Mouse (Mus musculus) erythroid progenitor cell, adult 5-6 weeks (primary cell): ENCODE measurements around the gene Phldb3. TPM values are rescaled to one million over a fixed set of nuclear protein-coding genes. Genes with fewer than 3 reads are reported as not detected.

Experiments
- ATAC-seq: replicated peaks from 2 replicates; pipeline ENCODE4 v1.8.0; 2016; ENCODE audit warnings: moderate number of reproducible peaks, mild to moderate bottlenecking, moderate TSS enrichment, inconsistent platforms; ENCODE audit not compliant: poor library complexity, low FRiP score, severe bottlenecking
- total RNA-seq, 2 experiments: library from RNA; stranded (forward) in 1 of 2; stranded (reverse) in 1 of 2; fragments of 150-400 nt in 1 of 2; fragments of 186-747, 209-891 nt in 1 of 2; gene quantifications; 2 replicates each; pipeline versions ENCODE4 v1.2.3 to v1.2.4; 2015 to 2017; ENCODE audit warnings: low replicate concordance in 2 of 2

Gene Phldb3
- total RNA-seq, 2 experiments from 2014 or later = 7.0 TPM; not detected in 1

DNA sequence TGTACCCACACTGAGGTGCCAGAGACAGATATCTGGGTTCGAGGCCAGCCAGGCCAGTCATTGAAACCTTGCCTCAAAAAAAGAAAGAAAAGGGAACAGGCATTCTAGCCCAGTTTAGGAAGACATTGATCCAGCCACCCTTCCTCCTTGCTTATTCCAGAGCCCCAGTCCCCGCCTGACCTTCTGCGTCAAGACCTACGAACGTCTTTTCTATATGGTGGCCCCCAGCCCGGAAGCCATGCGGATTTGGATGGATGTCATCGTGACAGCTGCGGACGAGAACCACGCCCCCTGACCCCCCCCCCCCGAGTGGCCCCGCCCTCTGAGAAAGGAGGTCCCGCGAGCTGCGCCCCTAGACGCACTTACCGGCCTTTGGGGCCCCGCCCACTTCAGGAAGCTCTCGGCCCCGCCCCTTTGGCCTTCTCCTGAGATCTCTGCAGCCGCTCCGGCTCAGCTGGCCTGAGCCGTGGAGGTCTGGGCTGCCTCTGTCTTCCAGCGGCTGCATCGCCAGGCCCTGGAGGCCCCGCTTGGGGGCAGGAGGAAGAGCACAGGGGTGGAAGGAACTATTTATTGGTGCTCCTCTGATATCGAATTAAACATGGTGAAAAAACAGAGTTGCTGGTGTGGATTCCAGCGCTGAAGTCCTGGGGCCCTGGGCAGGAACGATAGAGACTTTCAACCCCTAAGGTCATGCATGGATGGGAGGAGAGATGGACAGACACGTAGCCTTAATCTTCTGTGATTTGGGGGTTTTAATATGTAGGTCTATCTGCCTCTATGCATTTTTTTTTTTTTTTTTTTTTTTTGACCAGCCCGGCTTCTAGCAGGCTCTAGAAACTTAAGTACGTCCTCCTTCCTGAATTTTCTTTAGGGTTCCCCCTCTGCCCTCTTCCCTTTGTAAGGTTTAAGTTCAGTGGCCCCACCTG, 18.4 kb downstream of the Phldb3 start:
- ATAC-seq = peak; percentile 69

DNA sequence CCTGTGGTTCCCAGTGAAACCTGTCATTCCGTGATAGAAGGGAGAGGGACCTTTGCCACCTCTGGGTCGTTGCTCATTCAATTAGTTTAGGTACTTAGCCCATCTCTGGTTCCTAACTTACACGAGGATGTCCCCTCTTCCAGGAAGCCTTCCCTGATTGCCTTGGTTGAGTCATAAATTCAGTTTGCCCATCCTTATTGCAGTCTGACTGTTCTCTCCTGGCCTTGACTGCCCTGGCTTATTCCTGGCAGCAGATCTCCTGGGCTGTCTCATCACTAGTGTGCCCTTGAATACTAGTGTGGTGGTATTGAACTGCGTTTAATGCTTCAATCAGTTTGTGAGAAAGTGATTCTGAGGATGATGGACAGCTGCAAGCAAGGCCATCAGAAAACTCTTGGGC, 19.1 kb downstream of the Phldb3 start:
- ATAC-seq = no peak

DNA sequence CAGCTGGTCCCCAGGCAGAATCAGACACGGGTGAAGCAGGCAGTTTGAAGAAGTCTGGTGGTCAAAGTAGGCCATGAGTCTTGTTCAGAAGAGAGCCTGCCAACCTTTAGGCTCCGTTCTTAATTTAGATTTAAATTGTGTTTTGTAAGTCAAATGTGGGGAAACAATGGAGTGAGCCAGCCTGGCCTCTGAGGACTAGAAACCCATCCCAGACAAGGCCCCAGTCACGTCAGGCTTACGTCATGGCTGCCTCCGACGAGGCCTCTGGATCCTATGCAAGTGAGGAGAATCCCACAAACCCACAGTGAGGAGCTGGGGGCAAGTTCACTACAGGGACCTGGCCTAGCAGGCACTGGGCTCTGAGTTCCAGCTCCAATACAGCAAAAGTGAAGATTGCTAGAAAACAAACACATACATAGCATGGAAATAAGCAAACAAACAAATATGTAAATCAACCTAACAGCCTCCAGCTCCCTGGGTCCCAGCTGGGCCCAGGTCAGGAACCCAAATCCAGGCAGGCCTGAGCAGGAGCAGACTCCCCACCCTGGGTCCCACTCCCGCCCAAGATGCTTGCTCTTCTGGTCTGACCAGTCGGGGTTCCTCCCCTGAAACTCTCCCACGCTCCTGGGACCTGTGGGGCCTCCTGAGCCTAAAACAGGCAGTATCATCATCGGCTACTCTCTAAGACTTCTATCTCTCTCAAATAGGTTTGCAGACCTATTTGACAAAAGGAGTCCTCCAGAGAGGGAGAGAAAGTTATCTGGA, 19.7 kb downstream of the Phldb3 start:
- ATAC-seq = no peak

DNA sequence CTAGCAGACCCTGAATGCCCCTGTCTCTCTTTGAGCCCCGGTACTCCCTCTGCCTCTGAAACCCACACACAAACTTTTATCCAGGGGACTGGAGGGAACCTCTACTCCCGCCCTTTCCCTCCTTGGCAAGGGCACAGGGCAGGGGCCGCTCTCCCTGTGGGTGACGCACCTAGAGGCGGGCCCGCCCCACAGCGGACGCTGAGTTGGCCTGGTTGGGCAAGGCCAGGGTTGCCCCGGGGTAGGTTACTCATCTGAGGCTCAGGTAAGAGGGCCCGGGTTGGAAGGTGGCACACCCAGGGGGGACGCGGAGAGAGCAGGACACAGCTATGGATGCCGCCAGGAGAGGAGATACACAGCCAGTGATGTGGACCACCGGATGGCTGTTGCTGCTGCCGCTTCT, 25.7 kb downstream of the Phldb3 start, which contains the start of gene Lypd3:
Lypd3 (plus strand) TSS at position 287 of the 400 bp plus-strand sequence.
- no peak for ATAC-seq

DNA sequence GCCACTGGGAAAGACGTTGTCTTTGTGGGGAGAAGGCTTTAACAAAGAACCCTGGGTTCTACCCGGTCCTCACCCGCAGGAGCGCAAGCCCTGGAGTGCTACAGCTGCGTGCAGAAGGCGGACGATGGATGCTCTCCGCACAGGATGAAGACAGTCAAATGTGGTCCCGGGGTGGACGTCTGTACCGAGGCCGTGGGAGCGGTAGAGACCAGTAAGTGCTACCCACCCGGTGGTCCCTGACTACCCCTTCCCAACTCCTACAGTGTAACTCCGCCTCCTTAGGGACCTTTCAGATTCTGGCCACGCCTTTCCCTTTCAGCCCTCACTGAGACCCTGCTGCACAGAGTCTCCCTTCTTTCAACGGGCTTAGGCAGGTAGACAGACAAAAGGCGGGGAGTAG, 26.5 kb downstream of the Phldb3 start:
- no peak for ATAC-seq

DNA sequence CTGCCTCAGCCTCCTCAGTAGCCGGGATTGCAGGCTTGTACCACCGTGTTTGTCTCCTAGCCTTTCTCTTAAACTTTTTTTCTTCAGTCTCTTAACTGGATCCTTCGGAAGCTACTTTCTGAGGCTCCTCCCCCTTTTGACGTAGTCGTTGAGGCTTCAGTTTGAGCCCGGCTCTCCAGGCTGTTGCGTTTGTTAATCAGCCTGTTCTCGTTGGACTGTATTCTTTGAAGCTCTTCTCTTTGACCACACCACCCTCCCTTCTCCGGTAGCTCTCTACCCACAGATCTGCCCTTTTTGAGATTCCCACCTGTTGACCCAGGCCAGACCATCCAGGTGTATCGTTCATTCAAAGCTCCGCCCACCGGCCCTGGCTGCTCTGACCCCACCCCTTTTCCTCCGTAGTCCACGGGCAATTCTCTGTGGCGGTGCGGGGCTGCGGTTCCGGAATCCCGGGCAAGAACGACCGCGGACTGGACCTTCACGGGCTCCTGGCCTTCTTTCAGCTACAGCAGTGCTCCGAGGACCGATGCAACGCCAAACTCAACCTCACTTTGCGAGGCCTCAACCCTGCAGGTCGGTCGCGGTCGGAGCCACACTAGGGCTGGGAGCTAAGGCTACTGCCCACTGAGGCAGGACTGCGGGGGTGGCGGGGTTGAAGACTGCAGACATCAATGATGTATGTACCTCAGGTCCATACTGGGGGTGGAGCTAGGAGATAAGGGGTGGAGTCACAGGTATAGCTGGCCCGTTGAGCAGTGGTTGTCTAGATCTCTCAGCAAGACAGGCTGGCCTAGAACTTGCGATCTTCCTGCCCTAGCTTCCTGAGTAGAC, 27.7 kb downstream of the Phldb3 start:
- ATAC-seq = no peak

DNA sequence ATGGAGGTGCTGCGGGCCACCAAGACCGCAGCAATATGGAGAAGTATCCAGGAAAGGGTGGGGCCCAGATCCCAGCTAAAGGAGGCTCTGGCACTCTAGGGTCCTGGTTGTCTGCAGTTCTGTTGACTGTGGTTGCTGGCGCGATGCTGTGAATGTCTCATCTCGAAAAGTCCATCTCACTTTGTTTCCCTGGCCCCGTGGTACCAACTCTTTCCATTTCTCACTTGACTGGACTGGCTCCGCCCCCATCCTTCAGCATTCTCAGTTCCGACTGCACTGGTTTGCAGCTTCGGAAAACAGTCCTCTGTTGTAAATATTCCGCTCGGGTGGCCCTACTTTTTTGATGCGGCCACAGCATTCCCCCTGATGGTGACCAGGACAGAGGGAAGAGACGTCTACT, 29.9 kb downstream of the Phldb3 start:
- no peak for ATAC-seq

DNA sequence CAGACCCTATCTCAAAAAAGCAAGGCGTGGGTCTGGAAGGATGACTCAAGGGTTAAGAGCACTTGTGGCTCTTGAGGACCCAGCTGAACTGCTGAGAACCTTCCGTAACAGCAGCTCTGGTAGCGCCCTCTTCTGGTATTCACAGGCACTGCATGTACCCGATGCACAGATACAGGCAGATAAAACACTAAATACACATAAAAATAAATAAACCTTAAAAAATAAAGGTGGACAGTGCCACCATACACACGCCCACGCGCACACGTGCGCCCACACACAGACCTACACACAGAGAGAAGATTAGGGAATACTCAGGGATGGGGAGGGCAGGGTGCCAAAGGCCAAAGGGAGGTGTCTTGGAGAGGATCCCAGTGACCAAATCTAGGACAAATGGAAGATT, 31.9 kb downstream of the Phldb3 start:
- no peak for ATAC-seq

DNA sequence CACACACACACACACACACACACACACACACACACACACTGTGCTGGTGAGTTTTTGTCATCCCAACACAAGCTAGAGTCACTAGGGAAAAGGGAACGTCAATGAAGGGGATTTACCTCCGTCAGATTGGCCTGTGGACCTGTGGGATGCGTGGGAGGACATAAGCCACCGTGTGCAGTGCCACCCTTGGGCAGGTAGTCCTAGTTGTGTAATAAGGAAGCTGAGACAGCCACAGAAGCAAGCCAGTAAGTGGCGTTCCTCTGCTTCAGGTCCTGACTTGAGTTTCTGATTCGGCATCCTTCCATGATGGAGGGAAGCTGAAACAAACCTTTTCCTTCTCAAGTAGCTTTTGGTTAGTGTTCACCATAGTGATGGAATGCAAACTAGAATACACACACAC, 33.9 kb downstream of the Phldb3 start:
- ATAC-seq = no peak

DNA sequence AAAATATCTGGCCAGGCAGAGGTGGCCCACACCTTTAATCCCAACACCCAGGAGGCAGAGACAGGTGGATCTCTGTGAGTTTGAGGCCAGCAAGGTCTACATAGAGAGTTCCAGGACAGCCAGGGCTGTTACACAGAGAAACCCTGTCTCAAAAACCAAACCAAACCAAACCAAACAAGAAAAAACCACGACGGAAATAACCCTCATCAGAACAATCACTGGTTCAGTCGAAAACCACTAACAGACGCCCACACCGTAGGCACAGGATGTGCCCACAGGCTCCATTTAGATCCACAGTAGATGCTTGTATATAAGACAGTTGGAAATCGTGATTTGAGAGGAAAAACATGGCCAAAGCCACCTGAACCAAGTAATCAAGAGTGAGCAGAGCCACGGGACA, 34.4 kb downstream of the Phldb3 start:
- no peak for ATAC-seq

DNA sequence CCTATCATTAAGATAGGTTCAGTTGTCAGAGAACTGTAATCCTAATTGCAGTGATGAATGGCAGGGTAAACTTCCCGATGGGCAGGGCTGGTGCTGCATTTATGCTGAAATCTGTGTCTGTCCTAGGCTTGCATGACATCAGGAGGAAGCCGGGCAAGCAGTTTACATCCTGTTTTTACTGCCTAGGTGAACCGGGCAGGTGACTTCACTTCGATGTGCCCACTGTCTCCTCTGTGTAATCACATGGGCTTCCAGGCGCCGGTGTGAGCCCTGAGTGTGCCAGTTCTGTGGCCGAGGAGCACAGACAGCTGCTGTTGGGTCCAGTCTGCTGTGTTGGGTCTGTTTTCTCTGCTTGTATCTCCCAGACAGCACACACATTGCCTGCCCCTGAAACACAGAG, 35.9 kb downstream of the Phldb3 start:
- ATAC-seq = no peak

DNA sequence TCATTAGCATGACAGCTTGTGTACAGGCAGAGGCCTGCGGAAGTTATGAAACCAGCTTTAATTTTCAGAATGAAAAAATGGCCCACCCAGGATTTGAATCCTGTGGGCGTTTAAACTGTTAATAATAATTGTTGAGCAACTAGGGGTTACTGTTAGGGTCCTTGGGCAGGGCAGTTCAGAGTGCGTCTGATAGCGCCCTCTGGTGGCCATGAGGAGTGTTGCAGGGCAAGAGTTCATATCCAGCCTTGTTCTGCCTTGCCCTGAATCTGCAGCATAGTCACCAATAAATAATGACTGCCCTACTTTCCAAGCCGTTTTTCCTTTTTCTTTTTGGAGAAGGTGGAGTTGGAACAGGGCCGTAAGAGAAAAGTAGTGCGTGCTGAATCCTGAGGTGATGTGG, 43.1 kb downstream of the Phldb3 start:
- 0 out of 2 replicates have a peak, but pooled peaks have one; percentile 34 for ATAC-seq

DNA sequence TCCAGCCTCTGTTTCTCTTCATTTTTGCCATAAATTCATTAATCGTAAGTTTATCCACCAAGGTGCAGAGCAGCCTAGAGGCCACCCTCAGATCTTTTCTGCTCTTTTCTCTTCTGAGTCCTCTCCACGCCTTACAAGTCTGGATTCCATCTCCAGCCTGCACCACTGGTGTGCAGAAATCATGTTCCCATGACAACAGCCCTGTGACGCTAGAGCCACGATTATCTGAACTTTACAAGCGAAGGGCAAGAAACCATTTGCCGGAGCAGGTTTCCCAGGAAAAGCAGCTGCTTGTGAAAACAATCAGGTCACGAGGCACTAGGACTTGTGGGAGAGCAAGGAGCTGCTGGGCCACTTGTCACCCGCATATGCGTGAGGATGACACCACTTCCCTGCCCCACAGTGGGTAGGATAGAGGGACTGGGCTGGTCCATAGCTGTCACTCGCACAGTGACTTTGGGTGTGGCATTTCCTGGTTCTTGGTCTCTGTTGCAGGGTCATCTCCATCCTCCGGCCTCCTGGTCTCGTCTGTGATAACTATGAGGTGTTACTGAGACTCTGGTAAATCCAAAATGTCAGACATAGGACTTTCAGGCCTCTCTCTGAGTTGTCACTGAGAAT, 49.3 kb downstream of the Phldb3 start:
- no peak for ATAC-seq

DNA sequence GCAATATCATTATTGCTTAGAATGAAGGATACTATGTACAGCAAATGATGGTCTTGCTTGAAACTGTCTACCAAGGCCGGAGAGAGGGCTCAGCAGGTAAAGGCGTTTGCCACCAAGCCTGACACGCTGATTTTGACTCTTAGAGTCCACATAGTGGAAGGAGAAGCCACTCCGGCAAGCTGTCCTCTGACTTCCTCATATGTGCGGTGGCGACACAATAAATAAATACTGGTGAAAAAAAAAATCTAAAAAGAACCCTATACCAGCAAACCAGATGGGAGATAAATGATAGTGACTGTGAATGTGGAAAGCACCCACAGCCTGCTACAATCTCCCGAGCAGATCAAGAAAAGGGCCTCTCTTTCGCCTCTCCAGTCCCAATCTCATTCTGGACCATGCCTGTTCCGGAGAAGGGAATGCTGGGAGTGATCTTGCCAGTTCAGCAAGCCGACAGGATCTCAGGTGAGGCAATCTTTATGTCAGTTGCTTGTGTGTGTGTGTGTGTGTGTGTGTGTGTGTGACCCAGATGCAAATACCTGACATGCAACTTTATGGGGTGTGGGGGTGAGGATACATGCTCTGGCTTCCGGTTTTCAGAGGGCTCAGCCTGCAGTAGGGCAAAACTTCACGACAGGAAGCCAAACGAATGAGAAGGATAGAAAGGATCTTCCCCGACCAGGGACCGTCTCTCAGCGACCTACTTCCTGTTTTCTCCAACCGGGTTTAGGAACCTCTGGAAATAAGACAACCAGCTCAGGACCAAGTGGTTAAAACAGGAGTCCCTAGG, 50.7 kb downstream of the Phldb3 start:
- ATAC-seq = no peak

DNA sequence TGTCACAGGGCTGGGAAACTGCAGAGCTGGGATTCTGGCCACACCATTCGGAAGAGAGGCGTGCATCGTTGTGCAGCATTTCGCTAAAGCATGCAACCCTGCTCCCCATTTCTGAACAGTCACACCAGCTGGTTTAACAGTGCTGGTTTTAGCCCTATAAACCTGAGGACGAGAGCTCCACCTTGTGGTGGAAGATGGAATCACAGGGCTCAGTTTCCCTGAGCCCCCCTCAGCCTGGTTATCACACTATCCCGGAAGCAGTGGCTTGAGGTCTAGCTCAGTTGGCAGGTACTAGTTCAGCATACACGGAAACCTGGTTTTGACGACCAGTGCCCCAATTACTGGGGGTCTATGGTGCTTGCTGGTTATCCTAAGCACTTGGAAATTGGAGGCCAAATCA, 52.0 kb downstream of the Phldb3 start:
- peak; percentile 68; the same call in 1 of the 2 replicates for ATAC-seq

DNA sequence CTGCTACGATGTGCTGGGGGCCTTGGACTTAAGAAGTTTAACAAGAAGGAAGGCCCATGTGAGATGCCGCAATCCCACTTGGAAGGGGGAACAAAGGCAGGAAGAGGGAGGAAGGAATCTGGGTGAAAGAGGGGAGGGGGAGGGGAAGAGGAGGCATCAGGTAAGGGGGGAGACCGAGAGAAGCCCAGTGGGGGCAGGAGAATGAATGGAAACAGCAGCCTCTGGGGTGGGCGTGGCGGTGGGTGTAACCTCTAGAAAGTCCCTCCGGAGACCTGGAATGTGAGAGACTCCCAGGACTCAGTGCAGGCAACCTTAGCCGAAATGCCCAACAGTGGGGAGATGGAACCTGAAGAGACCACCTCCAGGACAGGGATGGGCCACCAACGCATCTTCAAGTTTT, 53.7 kb downstream of the Phldb3 start:
- no peak for ATAC-seq

DNA sequence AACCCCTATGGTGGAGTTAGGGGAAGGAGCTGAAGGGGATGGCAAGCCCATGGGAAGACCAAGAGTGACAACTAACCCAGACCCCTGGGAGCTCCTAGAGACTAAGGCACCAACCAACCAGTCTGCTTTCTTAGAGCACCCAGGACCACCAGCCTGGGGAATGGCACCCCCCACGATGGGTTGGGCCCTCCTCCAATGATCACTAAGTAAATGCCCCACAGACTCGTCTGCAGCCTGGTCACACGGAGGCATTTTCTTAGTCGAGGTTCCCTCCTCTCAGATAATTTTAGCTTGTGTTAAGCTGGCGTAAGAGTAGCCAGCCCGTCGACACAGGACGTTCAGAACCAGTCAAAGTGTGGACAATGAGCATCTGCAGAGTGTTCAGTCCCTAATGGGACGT, 54.4 kb downstream of the Phldb3 start:
- ATAC-seq = no peak

DNA sequence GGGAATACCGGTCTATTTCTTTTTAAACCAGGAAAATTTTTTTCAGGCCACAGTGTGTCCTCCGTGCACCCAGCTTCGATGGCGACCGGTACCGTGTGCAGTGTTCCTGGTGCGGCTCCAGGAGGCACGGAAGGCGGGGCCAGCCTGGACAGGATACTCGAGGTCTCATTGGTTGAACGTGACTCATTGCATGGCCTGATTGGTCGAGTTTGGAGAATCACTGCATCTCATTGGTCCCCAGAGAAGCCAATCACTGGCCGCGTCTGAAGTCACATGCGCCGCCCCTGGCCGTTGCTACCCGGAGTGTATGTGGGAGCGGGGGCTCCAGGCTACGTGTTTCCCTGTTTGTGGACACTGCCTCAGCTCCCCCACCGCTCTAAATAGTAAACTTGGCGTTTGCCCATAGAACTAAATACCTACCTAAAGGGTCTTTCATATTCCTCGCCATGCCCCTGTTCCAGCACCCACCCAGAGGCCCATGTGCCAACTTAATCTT, 61.4 kb downstream of the Phldb3 start:
- no peak for ATAC-seq

DNA sequence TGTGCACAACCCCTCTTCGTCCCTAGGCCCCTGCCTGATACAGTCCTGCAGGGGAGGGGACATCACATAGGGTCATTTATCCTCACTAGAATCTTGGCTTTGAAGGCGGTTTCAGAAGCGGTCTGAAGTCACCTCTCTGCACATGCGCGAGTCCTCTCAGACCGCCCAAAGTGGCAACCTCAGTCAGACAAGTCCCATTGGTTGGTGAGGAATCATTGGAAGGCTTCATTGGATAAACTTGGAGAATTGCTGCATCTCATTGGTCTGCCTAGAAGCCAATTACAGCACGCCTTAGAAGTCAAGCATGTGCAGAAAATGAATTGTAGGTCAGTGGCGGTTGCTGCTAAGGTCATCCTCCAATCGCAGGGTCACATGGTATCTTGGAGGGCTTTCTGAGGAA, 66.0 kb downstream of the Phldb3 start, which contains the start of gene Tex101:
Tex101 (minus strand) TSS at position 101 of the 400 bp plus-strand sequence.
- no peak for ATAC-seq
